Mouse (Mus musculus): ENCODE measurements around the gene Atg10. TPM values are rescaled to one million over a fixed set of nuclear protein-coding genes. Genes with fewer than 3 reads are reported as not detected.

Gene Atg10
- total and polyA plus RNA-seq, 2 experiments from 2014 or later = 6.7 to 41.8 TPM

- H3K27ac ChIP-seq (ENCODE audit: low read depth) = no peak overlapping the region
- TF ChIP-seq EP300 (IDR thresholded peaks at IDR 0.05; ENCODE audit: low read depth) (no peak), CTCF (IDR thresholded peaks at IDR 0.05; ENCODE audit: low read depth) (no peak)
- no peaks in the 10 kb centered on the region for H3K9me3 ChIP-seq (replicated peaks; ENCODE audit: control insufficient read depth, low read length)
- DNase-seq (ENCODE audit: low spot score) (no peak), ATAC-seq (ENCODE audit: insufficient read depth, low read depth) (no peak)
- no peak overlapping the region for H3K9ac ChIP-seq (replicated peaks; ENCODE audit: low read depth, low read length)
- H3K36me3 ChIP-seq (replicated peaks; ENCODE audit: control insufficient read depth, insufficient read depth, low read length) = no peaks in the 10 kb centered on the region
- H3K4me1 ChIP-seq (ENCODE audit: control insufficient read depth, insufficient read depth) = no peaks in the 10 kb centered on the region
- no peaks in the 10 kb centered on the region for H3K27me3 ChIP-seq (ENCODE audit: control insufficient read depth, insufficient read depth, low read length)
- 76% methylated on average over 7 of the region's 7 CpGs for WGBS
- H3K4me2 ChIP-seq (ENCODE audit: low read depth, low read length) = no peak overlapping the region
- H3K4me3 ChIP-seq (ENCODE audit: low read depth, low read length) = no peak overlapping the region
Measured at GRCm38 (mm10) chr13:91154622-91155021, 69.1 kb downstream of the Atg10 start.

- no peak for ATAC-seq (ENCODE audit: insufficient read depth, low read depth)
- H3K36me3 ChIP-seq (replicated peaks; ENCODE audit: control insufficient read depth, insufficient read depth, low read length) = no peaks in the 10 kb centered on the region
- H3K27ac ChIP-seq (ENCODE audit: low read depth) = no peak overlapping the region
- TF ChIP-seq EP300 (IDR thresholded peaks at IDR 0.05; ENCODE audit: low read depth) (no peak), CTCF (IDR thresholded peaks at IDR 0.05; ENCODE audit: low read depth) (no peak)
- no peak overlapping the region for H3K9ac ChIP-seq (replicated peaks; ENCODE audit: low read depth, low read length)
- DNase-seq (ENCODE audit: low spot score) = no peak
- no peaks in the 10 kb centered on the region for H3K9me3 ChIP-seq (replicated peaks; ENCODE audit: control insufficient read depth, low read length)
- H3K4me2 ChIP-seq (ENCODE audit: low read depth, low read length) = no peak overlapping the region
- peaks cover 4% of the 10 kb centered on the region; the same call in 1 of the 2 replicates for H3K4me1 ChIP-seq (ENCODE audit: control insufficient read depth, insufficient read depth)
- no peak overlapping the region for H3K4me3 ChIP-seq (ENCODE audit: low read depth, low read length)
- no peaks in the 10 kb centered on the region for H3K27me3 ChIP-seq (ENCODE audit: control insufficient read depth, insufficient read depth, low read length)
Measured at GRCm38 (mm10) chr13:91136337-91136736, 87.4 kb downstream of the Atg10 start.

- Histone ChIP-seq H3K9ac (replicated peaks; ENCODE audit: low read depth, low read length) (no peak overlapping the region), H3K4me2 (ENCODE audit: low read depth, low read length) (no peak overlapping the region), H3K27ac (ENCODE audit: low read depth) (no peak overlapping the region), H3K4me1 (ENCODE audit: control insufficient read depth, insufficient read depth) (0 out of 2 replicates have a peak, but pooled peaks cover 11% of the 10 kb centered on the region), H3K9me3 (replicated peaks; ENCODE audit: control insufficient read depth, low read length) (no peaks in the 10 kb centered on the region), H3K27me3 (ENCODE audit: control insufficient read depth, insufficient read depth, low read length) (no peaks in the 10 kb centered on the region), H3K36me3 (replicated peaks; ENCODE audit: control insufficient read depth, insufficient read depth, low read length) (no peaks in the 10 kb centered on the region), H3K4me3 (ENCODE audit: low read depth, low read length) (no peak overlapping the region)
- DNase-seq (ENCODE audit: low spot score) = no peak
- 81% methylated on average over 5 of the region's 5 CpGs for WGBS
- ATAC-seq (ENCODE audit: insufficient read depth, low read depth) = no peak
- TF ChIP-seq CTCF (IDR thresholded peaks at IDR 0.05; ENCODE audit: low read depth) (no peak), EP300 (IDR thresholded peaks at IDR 0.05; ENCODE audit: low read depth) (no peak)
Measured at GRCm38 (mm10) chr13:91133334-91133890, 90.4 kb downstream of the Atg10 start.

- Histone ChIP-seq H3K36me3 (replicated peaks; ENCODE audit: control insufficient read depth, insufficient read depth, low read length) (no peaks in the 10 kb centered on the region), H3K9ac (replicated peaks; ENCODE audit: low read depth, low read length) (no peak overlapping the region), H3K27me3 (ENCODE audit: control insufficient read depth, insufficient read depth, low read length) (no peaks in the 10 kb centered on the region), H3K27ac (ENCODE audit: low read depth) (no peak overlapping the region), H3K9me3 (replicated peaks; ENCODE audit: control insufficient read depth, low read length) (no peaks in the 10 kb centered on the region), H3K4me1 (ENCODE audit: control insufficient read depth, insufficient read depth) (0 out of 2 replicates have a peak, but pooled peaks cover 11% of the 10 kb centered on the region), H3K4me2 (ENCODE audit: low read depth, low read length) (no peak overlapping the region), H3K4me3 (ENCODE audit: low read depth, low read length) (no peak overlapping the region)
- ATAC-seq (ENCODE audit: insufficient read depth, low read depth) (no peak), DNase-seq (ENCODE audit: low spot score) (no peak)
- TF ChIP-seq CTCF (IDR thresholded peaks at IDR 0.05; ENCODE audit: low read depth) (no peak), EP300 (IDR thresholded peaks at IDR 0.05; ENCODE audit: low read depth) (no peak)
- WGBS = 33% methylated on average over 7 of the region's 7 CpGs
Measured at GRCm38 (mm10) chr13:91129071-91129470, 94.7 kb downstream of the Atg10 start.

- Histone ChIP-seq H3K36me3 (replicated peaks; ENCODE audit: control insufficient read depth, insufficient read depth, low read length) (no peaks in the 10 kb centered on the region), H3K27ac (ENCODE audit: low read depth) (no peak overlapping the region), H3K4me1 (ENCODE audit: control insufficient read depth, insufficient read depth) (0 out of 2 replicates have a peak, but pooled peaks cover 11% of the 10 kb centered on the region), H3K9me3 (replicated peaks; ENCODE audit: control insufficient read depth, low read length) (no peaks in the 10 kb centered on the region), H3K4me3 (ENCODE audit: low read depth, low read length) (no peak overlapping the region), H3K4me2 (ENCODE audit: low read depth, low read length) (no peak overlapping the region), H3K9ac (replicated peaks; ENCODE audit: low read depth, low read length) (no peak overlapping the region), H3K27me3 (ENCODE audit: control insufficient read depth, insufficient read depth, low read length) (no peaks in the 10 kb centered on the region)
- no peak for TF ChIP-seq CTCF (IDR thresholded peaks at IDR 0.05; ENCODE audit: low read depth)
- TF ChIP-seq EP300 (IDR thresholded peaks at IDR 0.05; ENCODE audit: low read depth) = no peak
- DNase-seq (ENCODE audit: low spot score) (no peak), ATAC-seq (ENCODE audit: insufficient read depth, low read depth) (no peak)
- 68% methylated on average over 1 of the region's 1 CpGs for WGBS
Measured at GRCm38 (mm10) chr13:91128581-91128980, 95.2 kb downstream of the Atg10 start.

- no peaks in the 10 kb centered on the region for H3K4me1 ChIP-seq (ENCODE audit: control insufficient read depth, insufficient read depth)
- no peaks in the 10 kb centered on the region for H3K36me3 ChIP-seq (replicated peaks; ENCODE audit: control insufficient read depth, insufficient read depth, low read length)
- no peak overlapping the region for H3K4me3 ChIP-seq (ENCODE audit: low read depth, low read length)
- TF ChIP-seq EP300 (IDR thresholded peaks at IDR 0.05; ENCODE audit: low read depth) = no peak
- TF ChIP-seq CTCF (IDR thresholded peaks at IDR 0.05; ENCODE audit: low read depth) = no peak
- no peak for DNase-seq (ENCODE audit: low spot score)
- ATAC-seq (ENCODE audit: insufficient read depth, low read depth) = no peak
- H3K27me3 ChIP-seq (ENCODE audit: control insufficient read depth, insufficient read depth, low read length) = no peaks in the 10 kb centered on the region
- no peak overlapping the region for H3K4me2 ChIP-seq (ENCODE audit: low read depth, low read length)
- H3K27ac ChIP-seq (ENCODE audit: low read depth) = no peak overlapping the region
- no peaks in the 10 kb centered on the region for H3K9me3 ChIP-seq (replicated peaks; ENCODE audit: control insufficient read depth, low read length)
- WGBS = 79% methylated on average over 4 of the region's 4 CpGs
- no peak overlapping the region for H3K9ac ChIP-seq (replicated peaks; ENCODE audit: low read depth, low read length)
Measured at GRCm38 (mm10) chr13:91118156-91118555, 105.6 kb downstream of the Atg10 start.

All from heart, postnatal 0 days (tissue).